Mouse (Mus musculus) liver, postnatal 0 days (tissue): ENCODE measurements around the gene Sdhaf1.

Source experiments
- CTCF ChIP-seq: sonication (generic); IDR thresholded peaks from 2 replicates; pipeline ENCODE4 v1.5.1; 2016; ENCODE audit warnings: antibody characterized with exemption, low read depth
- EP300 ChIP-seq: IDR thresholded peaks from 2 replicates; pipeline ENCODE4 v1.6.1; 2016; ENCODE audit warnings: antibody characterized with exemption, low read depth, mild to moderate bottlenecking

GRCm38 (mm10) chr7:30328379-30328778, 4.7 kb upstream of the Sdhaf1 start:
- TF ChIP-seq CTCF: no peak
- no peak for TF ChIP-seq EP300
